Comparison of ENCODE assay signal across 23 mouse cellular contexts in the genomic region with DNA sequence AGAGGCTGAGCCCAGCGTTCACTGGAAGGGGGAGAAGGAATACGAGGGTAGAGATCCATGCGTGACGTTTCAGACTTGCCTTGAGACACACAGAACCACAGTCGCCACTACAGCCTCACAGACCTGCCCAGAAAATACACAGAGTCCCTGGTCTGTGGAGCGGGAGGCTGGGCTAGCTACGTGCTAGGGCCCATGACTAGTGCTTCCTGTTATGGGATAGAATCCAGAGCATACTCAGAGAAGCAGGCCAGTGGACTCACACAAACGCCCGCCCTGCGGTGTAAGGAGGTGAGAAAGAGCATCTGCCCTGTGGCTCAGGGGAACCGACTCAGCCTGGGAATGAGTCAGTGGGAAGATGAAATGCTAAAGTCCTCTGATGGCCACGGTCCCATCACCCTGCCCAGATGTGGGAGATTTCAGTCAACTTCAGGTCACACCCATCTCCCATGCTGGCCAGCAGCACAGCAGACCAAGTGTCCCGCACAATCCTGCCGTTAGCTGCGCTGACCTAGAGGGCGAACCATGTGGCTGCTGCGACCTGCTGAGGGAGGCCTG. TPM values are rescaled to one million over a fixed set of nuclear protein-coding genes. Genes with fewer than 3 reads are reported as not detected.
DNase-seq lines count a peak whose midpoint lies in the region; ATAC-seq and TF ChIP-seq lines count a peak whose summit lies in the region.
"Had no signal": no experiment of that assay in that cellular context is flagged by ENCODE, and none has a peak within 500 bp of the region (broad histone marks: within the 10 kb centered on the region; RNA-seq: fewer than 3 reads in every experiment).

No protein-coding gene starts in this region.

- no peaks in the 10 kb centered on the region for H3K9me3 ChIP-seq in forebrain, embryonic 11.5 days (ENCODE audit: control insufficient read depth, low read length)
- no peaks in the 10 kb centered on the region for H3K9me3 ChIP-seq in forebrain, embryonic 12.5 days
- no peaks in the 10 kb centered on the region for H3K9me3 ChIP-seq in heart, embryonic 16.5 days (replicated peaks; ENCODE audit: control insufficient read depth, low read length)
- no peaks in the 10 kb centered on the region for H3K9me3 ChIP-seq in E14TG2a.4 (ENCODE audit: low read length)
- H3K9me3 ChIP-seq: intestine, embryonic 15.5 days; neural tube, embryonic 13.5 days had no signal

- H3K27me3 ChIP-seq in forebrain, embryonic 11.5 days (ENCODE audit: control insufficient read depth, insufficient read depth, low read length): peaks cover 13% of the 10 kb centered on the region
- H3K27me3 ChIP-seq in forebrain, embryonic 12.5 days: peaks cover 54% of the 10 kb centered on the region
- H3K27me3 ChIP-seq in heart, embryonic 16.5 days (ENCODE audit: control insufficient read depth, insufficient read depth, low read length): peaks cover 36% of the 10 kb centered on the region
- H3K27me3 ChIP-seq in E14TG2a.4 (ENCODE audit: insufficient read depth, low read length): peaks cover 72% of the 10 kb centered on the region
- H3K27me3 ChIP-seq: CH12.LX had no signal

- no peaks in the 10 kb centered on the region for H3K4me1 ChIP-seq in forebrain, embryonic 11.5 days (replicated peaks; ENCODE audit: control insufficient read depth, insufficient read depth, low read length)
- H3K4me1 ChIP-seq in forebrain, embryonic 12.5 days: no peaks in the 10 kb centered on the region
- H3K4me1 ChIP-seq in heart, embryonic 16.5 days (ENCODE audit: control insufficient read depth, insufficient read depth, low read length): no peaks in the 10 kb centered on the region
- H3K4me1 ChIP-seq in E14TG2a.4 (replicated peaks; ENCODE audit: low read depth, low read length): peaks cover 7% of the 10 kb centered on the region
- H3K4me1 ChIP-seq: intestine, embryonic 15.5 days; neural tube, embryonic 13.5 days had no signal

- ATAC-seq in forebrain, embryonic 11.5 days (replicated peaks; ENCODE audit: low FRiP score): no peak
- no peak for ATAC-seq in forebrain, embryonic 12.5 days (ENCODE audit: low FRiP score)
- no peak for ATAC-seq in heart, embryonic 16.5 days (replicated peaks; ENCODE audit: extremely low read depth, insufficient read depth, low FRiP score)
- ATAC-seq: forebrain, embryonic 16.5 days; intestine, embryonic 15.5 days had no signal

- no peak overlapping the region for H3K4me2 ChIP-seq in forebrain, embryonic 11.5 days (ENCODE audit: low read depth, low read length, severe bottlenecking)
- H3K4me2 ChIP-seq in forebrain, embryonic 12.5 days: no peak overlapping the region
- peak overlapping the region; percentile 2; the same call in 1 of the 2 replicates for H3K4me2 ChIP-seq in heart, embryonic 16.5 days (ENCODE audit: low read depth, low read length)
- H3K4me2 ChIP-seq: intestine, embryonic 15.5 days; neural tube, embryonic 13.5 days had no signal

- intact Hi-C loops in heart, postnatal 10 days (cut with DNase I): no loop called here
- intact Hi-C loops in gastrocnemius, postnatal 36 days (cut with DNase I): no loop called here

- no peaks in the 10 kb centered on the region for H3K36me3 ChIP-seq in forebrain, embryonic 11.5 days (ENCODE audit: control insufficient read depth, insufficient read depth, low read length)
- H3K36me3 ChIP-seq in forebrain, embryonic 12.5 days (replicated peaks): no peaks in the 10 kb centered on the region
- no peaks in the 10 kb centered on the region for H3K36me3 ChIP-seq in heart, embryonic 16.5 days (ENCODE audit: control insufficient read depth, insufficient read depth)
- no peaks in the 10 kb centered on the region for H3K36me3 ChIP-seq in E14TG2a.4 (ENCODE audit: insufficient read depth, low read length)
- H3K36me3 ChIP-seq: intestine, embryonic 15.5 days; neural tube, embryonic 13.5 days had no signal

- H3K27ac ChIP-seq in forebrain, embryonic 11.5 days (ENCODE audit: low read depth, low read length): no peak overlapping the region
- no peak overlapping the region for H3K27ac ChIP-seq in forebrain, embryonic 12.5 days
- H3K27ac ChIP-seq in heart, embryonic 16.5 days (ENCODE audit: low read length): no peak overlapping the region
- H3K27ac ChIP-seq: intestine, embryonic 15.5 days; kidney, postnatal 0 days; layer of hippocampus, adult 2 months; liver, embryonic 14.5 days; neural tube, embryonic 13.5 days had no signal

- TF ChIP-seq CTCF in E14TG2a.4 (conservative IDR thresholded peaks at IDR 0.05; ENCODE audit: low read length): no peak

- H3K9ac ChIP-seq in forebrain, embryonic 11.5 days (ENCODE audit: low read length): no peak overlapping the region
- H3K9ac ChIP-seq in forebrain, embryonic 12.5 days: no peak overlapping the region
- no peak overlapping the region for H3K9ac ChIP-seq in heart, embryonic 16.5 days (ENCODE audit: low read length)
- H3K9ac ChIP-seq: intestine, embryonic 15.5 days; liver, embryonic 14.5 days; neural tube, embryonic 13.5 days had no signal

- H3K4me3 ChIP-seq in forebrain, embryonic 11.5 days (ENCODE audit: low read depth, low read length): no peak overlapping the region
- no peak overlapping the region for H3K4me3 ChIP-seq in forebrain, embryonic 12.5 days (replicated peaks)
- H3K4me3 ChIP-seq in heart, embryonic 16.5 days (ENCODE audit: low read length): no peak overlapping the region
- peak overlapping the region; percentile 63 for H3K4me3 ChIP-seq in E14TG2a.4 (replicated peaks; ENCODE audit: low read length)
- H3K4me3 ChIP-seq: erythroblast, embryonic 14.5 days; intestine, embryonic 15.5 days; layer of hippocampus, adult 2 months; neural tube, embryonic 13.5 days had no signal

- peak; percentile 50 for DNase-seq in forebrain, embryonic 11.5 days (ENCODE audit: low spot score)
- no peak for DNase-seq in heart, postnatal 10 days
- peak; percentile 31 to 33 for DNase-seq in gastrocnemius, postnatal 36 days
- no peak for DNase-seq in left cerebral cortex, adult 8-10 months (ENCODE audit: low spot score in 2 of 2)
- DNase-seq in lung, postnatal 10 days: no peak
- DNase-seq: adrenal gland, postnatal 14 days; cerebellum, adult 11-12 months; cerebellum, postnatal 36 days; lung, postnatal 14 days; right cerebral cortex, postnatal 25 days; thymus, postnatal 25 days had no signal

- WGBS in forebrain, embryonic 11.5 days: 15% methylated on average over 17 of the region's 17 CpGs
- WGBS in forebrain, embryonic 12.5 days: 29% methylated on average over 17 of the region's 17 CpGs
- 17% methylated on average over 17 of the region's 17 CpGs for WGBS in heart, embryonic 16.5 days

RNA-seq across cellular contexts. Expression of a gene that starts 16.5 kb away (rescaled TPM):
- polyA plus RNA-seq in forebrain, embryonic 11.5 days (2014; fragmentation: Nextera tagmentation; extraction: Ambion mirVana): 7.1 and 8.4 TPM in 2 replicates
- 7.0 and 7.7 TPM in 2 replicates for polyA plus RNA-seq in forebrain, embryonic 12.5 days (2016; fragmentation: Nextera tagmentation; extraction: Ambion mirVana)
- 0.06 TPM in 1 of 2 replicates, not detected in the other for polyA plus RNA-seq in heart, embryonic 16.5 days (2015; fragmentation: Nextera tagmentation; extraction: Ambion mirVana)
- not detected for total RNA-seq in heart, postnatal 10 days (2021)
- total RNA-seq in gastrocnemius, postnatal 36 days (2021): under 1 TPM; 0.25 to 0.28 TPM
- total RNA-seq in left cerebral cortex, adult 8-10 months (2022): not detected
- total RNA-seq: adrenal gland, postnatal 14 days; CH12.LX; megakaryocyte-erythroid progenitor cell, adult 5-6 weeks had no signal
- polyA plus RNA-seq: erythroblast, embryonic 14.5 days had no signal

Comparison
In these comparisons a context has a peak if more than half of its experiments do, and no peak if none do; other contexts are left out.
1. DNase-seq: peak in forebrain, embryonic 11.5 days (single experiment) and gastrocnemius, postnatal 36 days (2 of 2); none in heart, postnatal 10 days (0 of 2), left cerebral cortex, adult 8-10 months (0 of 2) and lung, postnatal 10 days (single experiment).